Mouse (Mus musculus): ENCODE measurements around the gene Fgl2. TPM values are rescaled to one million over a fixed set of nuclear protein-coding genes. Genes with fewer than 3 reads are reported as not detected.
A peak's percentile ranks its signal among the peaks of the same experiment; 100 is the strongest.

Fgl2 gene
- polyA plus RNA-seq, 1 experiment from 2014 or later = 17.2 TPM

- peak; percentile 100 for ATAC-seq (ENCODE audit: insufficient read depth, low FRiP score)
- WGBS = under 1% methylated on average over 68 of the region's 68 CpGs
- peak within 1 kb of the TSS; percentile 96 for H3K4me2 ChIP-seq (ENCODE audit: low read depth, low read length)
These were observed 52.5 kb downstream of the Fgl2 start, which contains the start of the genes Ccdc146 and Fam185a for GRCm38 (mm10) chr5:21424614-21425602. Ccdc146 (minus strand) TSS chr5:21424677. Fam185a (plus strand) TSS chr5:21424958.

DNA sequence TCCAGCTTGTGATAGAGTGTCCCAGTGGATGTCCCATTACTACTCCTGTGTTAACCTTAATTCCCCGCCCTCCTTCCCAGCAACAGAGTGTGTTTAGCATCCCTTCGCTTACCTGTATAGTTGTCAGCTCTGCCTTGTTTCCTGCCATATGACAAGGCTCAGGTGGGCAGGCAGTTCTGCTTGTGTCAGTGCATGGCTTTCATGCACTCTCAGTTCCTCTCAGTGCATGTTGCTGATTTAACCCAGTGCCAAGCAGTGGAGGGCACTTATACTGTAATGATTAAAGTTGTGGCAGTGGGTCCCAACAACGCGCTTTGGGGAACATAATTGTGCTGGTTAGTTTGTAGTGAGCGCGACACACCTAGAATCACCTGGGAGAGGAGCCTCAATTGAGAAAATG is 54.2 kb downstream of the Fgl2 start:
- ATAC-seq (ENCODE audit: insufficient read depth, low FRiP score) = no peak
- 94% methylated on average over 6 of the region's 6 CpGs for WGBS
- H3K4me1 ChIP-seq (ENCODE audit: control insufficient read depth, insufficient read depth, low read length) = peaks cover 8% of the 10 kb centered on the region; the same call in 1 of the 2 replicates
- H3K27me3 ChIP-seq (ENCODE audit: control insufficient read depth, insufficient read depth, low read length) = no peaks in the 10 kb centered on the region
- peak overlapping the region; percentile 96; the same call in 1 of the 2 replicates for H3K4me2 ChIP-seq (ENCODE audit: low read depth, low read length)
- no peaks in the 10 kb centered on the region for H3K36me3 ChIP-seq (ENCODE audit: control insufficient read depth, insufficient read depth, low read length)
- H3K4me3 ChIP-seq (replicated peaks; ENCODE audit: low read length) = no peak overlapping the region
- no peaks in the 10 kb centered on the region for H3K9me3 ChIP-seq (replicated peaks; ENCODE audit: control insufficient read depth, low read length)
- H3K27ac ChIP-seq (ENCODE audit: low read length) = no peak overlapping the region
- H3K9ac ChIP-seq (ENCODE audit: low read length) = no peak overlapping the region

More at GRCm38 (mm10) chr5:21424614-21425602, 52.5 kb downstream of the Fgl2 start, which contains the start of the genes Ccdc146 and Fam185a:
- Histone ChIP-seq H3K4me1 (ENCODE audit: control insufficient read depth, insufficient read depth, low read length) (peaks cover 8% of the 10 kb centered on the region; the same call in 1 of the 2 replicates), H3K9me3 (replicated peaks; ENCODE audit: control insufficient read depth, low read length) (no peaks in the 10 kb centered on the region), H3K27me3 (ENCODE audit: control insufficient read depth, insufficient read depth, low read length) (no peaks in the 10 kb centered on the region), H3K36me3 (ENCODE audit: control insufficient read depth, insufficient read depth, low read length) (no peaks in the 10 kb centered on the region), H3K4me3 (replicated peaks; ENCODE audit: low read length) (peak within 1 kb of the TSS; percentile 77), H3K9ac (ENCODE audit: low read length) (peak within 1 kb of the TSS; percentile 87), H3K27ac (ENCODE audit: low read length) (peak within 1 kb of the TSS; percentile 57)

Other genes starting within 250 kb of the Fgl2 start
- 2.6 and 2.9 TPM in 2 replicates for gene Gsap, start 186.4 kb upstream of the Fgl2 start, polyA plus RNA-seq (2015; fragmentation: Nextera tagmentation; extraction: Ambion mirVana)
- 0.62 and 0.72 TPM in 2 replicates for gene Ccdc146, start 52.0 kb downstream of the Fgl2 start, polyA plus RNA-seq (2015; fragmentation: Nextera tagmentation; extraction: Ambion mirVana)
- gene Fam185a, start 52.3 kb downstream of the Fgl2 start, polyA plus RNA-seq (2015; fragmentation: Nextera tagmentation; extraction: Ambion mirVana) = 6.5 and 6.8 TPM in 2 replicates
- 68.7 and 74.7 TPM in 2 replicates for gene Lrrc17, start 170.9 kb downstream of the Fgl2 start, polyA plus RNA-seq (2015; fragmentation: Nextera tagmentation; extraction: Ambion mirVana)

All from stomach, embryonic 16.5 days (tissue).